Mouse (Mus musculus) right cerebral cortex, postnatal 14 days (tissue): ENCODE results near the gene Prm2.

Experiments
- DNase-seq: peaks from one replicate; pipeline ENCODE4 v3.0.0; 2022

The Prm2 gene

DNA sequence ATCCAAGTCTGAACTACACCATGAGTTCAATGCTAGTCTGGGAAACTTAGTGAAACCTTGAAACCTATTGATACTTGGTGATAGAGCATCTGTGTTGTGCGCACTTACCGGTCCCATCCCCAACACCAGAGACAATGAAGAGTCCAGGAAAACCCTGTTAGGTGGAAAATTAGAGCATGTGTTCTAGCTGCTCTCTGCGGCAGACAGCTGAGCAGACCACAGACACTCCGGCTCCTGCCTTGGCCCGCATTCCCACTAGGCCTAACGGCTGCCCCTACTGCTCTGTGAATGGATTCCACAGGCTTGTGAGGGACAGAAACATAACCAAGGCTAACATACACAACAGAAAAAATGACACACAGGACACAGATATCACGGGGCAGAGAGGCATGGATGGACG lies 22.4 kb downstream of the Prm2 start:
- DNase-seq, result no peak

DNA sequence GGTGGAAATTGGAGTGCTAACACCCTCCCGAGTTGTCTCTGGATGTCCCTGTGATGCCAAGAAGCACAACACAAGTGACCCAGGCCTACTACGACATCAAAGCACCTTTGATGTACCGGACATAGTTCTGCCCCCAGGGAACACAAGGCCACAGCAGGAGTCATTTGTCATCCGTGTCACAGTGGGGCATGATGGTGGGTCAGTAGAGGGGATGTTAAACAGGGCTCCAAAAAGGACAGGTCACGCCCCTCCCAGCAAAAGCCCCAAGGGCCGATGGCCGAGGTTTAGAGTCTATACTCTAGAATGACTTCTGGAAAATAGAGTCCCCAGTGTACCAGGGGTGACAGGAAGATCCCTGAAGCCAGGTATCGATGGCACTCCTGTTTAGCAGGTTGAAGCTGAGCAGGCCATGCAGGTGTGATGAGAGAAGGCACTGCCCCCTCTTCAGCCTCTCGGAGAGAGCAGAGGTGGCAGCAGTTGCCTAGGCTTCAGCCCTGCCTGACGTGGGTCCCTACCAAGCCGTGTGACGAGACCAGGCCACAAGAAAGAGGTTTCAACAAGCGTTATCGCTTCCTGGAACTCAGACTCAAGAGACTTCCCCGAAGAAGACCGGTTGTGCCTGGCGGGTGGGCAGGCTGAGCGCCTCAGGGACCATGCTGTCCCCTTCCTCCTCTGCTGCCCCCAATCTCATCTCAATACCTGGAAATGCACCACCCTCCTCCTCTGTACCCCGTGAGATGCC lies 24.0 kb downstream of the Prm2 start:
- no peak for DNase-seq

DNA sequence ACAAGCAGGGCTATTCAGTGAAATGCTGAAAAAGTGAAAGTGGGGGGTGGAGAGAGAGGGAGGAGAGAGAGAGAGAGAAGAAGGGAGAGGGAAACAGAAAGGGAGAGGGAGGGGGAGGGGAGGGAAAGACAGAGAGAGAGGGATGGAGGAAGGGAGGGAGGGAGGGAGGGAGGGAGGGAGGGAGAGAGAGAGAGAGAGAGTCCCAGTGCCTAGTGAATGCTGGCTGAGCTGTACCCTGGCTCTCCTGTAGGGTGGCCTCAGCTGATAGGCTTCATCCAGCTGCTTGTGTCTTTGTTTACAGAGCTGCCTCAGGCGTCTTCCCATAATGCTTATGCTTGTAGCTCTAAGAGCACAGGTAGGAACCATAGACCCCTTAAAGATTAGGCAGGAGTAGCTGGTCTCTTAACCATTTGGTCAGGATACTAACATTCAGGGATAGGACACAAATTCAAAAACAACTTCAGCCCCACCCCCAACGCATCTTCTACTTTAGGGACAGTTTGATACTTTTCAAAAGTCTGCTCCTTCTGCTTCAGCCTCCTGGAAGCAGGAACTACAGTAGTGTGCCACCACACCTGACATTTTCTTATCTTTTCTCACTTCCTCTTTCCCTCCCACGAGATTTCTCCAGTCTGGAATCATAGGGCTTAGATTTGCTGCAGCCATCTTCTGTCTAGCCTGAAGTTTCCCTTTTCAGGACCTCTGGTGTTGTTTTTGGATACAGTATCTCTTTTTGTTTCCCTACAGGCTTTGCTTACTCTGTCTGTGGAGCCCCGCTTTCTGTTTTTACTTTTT lies 25.2 kb downstream of the Prm2 start:
- no peak for DNase-seq

DNA sequence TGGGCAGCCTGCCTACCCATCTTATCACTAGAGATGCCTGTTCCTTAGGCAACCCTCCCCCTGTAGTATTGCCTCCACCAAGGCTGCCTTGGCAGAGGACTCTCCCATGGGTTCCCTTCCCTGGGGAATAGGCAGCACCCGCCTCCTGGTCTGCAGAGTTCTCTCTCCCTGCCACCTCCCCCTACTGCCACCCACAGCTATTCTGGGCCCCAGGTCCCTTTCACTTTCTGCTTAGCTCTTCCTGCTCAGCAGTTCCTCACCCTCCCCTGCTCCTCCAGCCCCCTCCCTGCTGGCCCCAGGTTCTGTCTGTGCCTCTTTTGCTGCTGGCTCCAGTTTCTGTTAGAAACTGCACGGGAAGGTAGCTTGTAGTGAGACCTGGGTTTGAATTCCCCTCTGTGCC lies 26.3 kb downstream of the Prm2 start:
- no peak for DNase-seq

DNA sequence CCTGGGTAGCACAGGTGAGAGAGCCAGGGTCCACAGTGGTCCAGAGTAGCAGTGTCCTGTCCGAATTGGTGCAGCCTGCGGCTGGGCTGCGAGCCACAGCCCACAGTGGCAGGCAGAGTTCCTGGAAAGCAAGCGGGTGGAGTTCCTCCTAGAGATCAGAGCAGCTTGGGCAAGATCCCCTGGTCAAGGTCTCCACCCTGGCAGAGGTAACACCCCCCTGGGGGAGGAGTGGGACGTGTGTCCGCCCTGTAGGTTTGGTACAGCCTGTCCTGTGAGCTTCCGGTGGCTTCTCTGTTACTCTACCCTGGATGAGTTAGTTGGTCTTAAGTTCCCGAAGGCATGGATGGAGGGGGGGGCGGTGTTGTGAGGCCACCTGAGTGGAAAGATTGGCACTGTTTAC lies 27.1 kb downstream of the Prm2 start:
- DNase-seq, result no peak

DNA sequence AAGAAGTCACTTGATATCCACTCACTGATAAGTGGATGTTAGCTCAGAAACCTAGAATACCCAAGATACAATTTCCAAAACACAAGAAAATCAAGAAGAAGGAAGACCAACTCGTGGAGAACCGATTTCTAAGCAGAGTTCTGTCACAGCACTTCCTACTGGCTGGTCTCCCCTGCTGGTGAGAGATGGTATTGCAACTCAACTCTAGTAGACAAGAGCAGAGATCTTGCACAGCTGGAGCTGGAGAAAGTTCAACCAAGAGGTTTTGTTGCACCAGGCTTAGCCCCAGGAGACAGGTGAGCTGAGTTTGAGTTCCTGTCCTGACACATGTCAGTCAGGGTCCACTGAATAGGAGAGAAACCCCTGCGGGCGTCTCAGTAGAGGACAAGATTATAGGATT lies 28.8 kb downstream of the Prm2 start:
- peak; percentile 59 for DNase-seq

DNA sequence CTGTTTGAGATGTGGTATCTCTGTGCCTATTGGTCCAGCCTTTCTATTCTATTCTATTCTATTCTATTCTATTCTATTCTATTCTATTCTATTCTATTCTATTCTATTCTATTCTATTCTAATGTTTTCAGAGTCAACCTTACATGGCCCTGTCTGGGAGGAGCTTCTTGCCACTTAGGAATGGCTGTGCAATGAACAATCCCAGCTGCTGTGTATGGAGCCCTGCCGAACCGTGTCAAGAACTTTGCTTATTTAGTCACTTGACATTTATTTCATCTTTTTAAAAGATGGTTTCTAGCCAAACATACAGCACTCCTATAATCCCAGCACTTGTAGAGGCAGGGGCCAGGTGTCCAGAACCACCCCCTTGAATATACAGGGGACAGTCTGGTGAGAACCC lies 31.6 kb downstream of the Prm2 start:
- no peak for DNase-seq

DNA sequence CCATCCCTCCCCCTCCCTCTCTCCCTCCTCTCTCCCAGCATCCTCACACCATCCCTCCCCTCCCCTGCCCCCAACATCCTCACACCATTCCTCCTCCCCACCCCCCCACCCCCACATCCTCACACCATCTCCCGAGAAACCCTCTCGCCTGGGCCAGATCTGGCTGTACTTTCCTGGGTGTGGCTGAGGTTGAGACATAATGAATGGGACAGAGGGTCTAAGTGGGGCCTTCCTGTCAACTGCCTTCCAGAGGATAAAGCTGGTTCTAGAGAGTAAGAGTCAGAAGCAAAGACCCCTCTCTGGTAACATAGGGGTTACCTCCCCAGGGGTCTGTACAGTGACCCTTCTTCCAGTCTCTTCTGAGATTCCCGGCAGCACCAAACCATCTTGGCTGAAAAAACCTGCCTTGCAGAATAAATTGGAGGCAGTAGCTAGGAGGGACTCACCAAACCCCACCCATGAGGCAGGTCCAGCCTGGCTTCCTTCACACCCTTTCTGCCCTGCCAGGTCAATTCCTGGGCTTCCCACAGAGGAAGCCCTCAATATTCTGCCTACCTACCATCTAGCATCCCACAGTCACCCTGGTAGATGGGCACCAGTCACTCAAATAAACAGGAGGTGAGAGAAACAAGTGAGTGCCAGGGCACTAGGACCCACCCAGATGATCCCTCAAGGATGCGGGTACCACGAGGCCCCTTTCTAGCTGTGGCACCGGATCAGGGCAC lies 32.2 kb downstream of the Prm2 start:
- DNase-seq, result no peak

DNA sequence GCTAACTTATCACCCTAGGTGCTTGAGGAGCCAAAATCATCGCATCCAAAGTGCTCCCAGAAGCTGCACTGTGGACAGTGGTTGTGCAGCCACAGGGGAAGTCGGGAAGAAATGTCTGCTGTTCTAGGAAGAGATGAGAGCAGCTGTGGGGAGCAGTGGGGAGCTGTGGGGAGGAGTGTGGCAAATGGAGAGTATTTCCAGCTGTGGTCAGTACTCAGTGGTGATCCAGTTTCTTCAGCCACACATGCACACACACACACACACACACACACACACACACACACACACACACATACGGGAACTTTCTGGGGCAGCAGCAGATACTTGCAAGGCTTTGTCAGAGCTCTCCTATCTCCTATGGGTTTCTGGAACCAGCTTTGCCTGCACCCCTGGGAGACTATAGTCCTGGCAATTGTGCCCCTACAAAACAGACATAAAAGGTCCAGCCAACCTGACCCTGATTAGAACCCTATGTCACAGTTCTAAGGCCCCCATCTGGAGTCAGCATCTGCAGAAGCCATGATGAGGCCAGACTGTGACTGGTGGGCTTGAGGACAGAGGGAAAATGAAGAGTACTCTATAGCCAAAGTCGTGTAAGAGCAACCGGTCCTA lies 33.3 kb downstream of the Prm2 start:
- DNase-seq, result no peak

DNA sequence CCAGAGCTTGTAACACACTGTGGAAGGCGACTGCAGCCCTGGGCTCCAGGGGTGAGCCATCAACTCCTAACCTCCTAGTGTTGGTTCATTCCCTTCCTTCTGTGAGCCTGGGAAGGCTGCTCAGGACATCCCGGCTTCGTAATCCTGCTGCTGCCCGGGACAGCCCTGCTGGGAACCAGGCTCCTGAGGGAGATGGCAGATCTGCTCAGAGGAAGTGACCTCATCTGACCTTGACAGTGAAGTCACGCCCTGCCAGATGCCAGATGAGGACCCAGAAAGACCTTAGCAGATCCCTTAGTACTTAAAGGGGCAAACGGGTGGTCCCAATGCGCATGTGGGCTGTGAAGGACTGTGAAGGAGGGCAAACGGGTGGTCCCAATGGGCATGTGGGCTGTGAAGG lies 34.8 kb downstream of the Prm2 start:
- no peak for DNase-seq

DNA sequence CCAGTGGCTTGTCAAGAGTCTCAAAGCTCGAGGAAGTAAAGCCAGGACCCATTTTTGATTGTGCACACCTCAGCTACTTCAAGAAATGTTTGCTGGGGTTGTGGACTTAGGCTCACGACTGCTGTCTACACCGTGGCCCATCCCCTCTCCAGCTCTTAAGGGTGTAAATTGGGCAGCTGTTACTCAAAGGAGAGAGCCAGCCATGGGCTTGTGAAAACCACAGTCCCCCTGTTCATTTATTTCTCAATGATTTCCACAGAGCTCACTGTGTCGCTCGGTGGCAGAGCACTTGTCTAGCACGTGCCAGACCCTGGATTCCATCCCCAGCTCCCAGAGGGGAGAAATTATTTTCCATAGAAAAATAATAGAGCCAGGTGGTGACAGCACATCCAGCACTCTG lies 39.8 kb downstream of the Prm2 start:
- no peak for DNase-seq

DNA sequence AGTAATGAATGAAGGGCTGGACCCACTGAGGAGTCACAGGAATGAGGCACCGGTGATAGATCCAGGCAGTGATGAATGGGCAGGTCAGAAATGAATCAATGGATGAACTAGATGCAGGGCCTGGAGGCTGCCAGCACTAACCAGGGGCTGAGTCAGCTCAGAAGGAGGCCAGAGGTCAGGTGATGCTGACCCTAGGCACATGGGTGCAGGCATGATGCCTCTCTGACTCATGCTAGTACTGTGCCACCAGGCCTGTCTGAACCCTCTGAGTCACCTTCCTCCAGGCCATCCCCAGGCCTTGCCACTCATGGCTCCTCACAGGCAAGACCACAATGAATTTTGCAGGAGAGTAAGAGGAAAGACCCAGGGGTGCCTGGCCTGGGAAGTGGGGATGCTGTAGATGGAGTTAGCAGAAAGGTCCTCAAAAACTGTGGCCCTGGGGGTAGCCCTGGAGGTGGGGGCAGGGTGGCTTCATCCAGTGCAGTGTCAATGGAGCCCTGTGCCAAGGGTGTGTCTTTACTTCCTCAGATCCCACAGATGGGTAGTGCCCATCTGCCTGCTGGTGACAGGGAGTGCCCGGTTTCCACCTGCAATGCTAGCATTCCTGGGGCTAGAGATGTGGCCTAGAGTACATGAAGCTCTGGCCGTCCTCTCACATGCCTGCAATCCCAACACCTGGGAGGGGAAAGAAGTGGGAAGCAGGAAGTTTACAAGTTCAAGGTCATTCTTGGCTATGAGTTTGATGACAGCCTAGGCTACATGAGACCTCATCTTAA lies 41.2 kb downstream of the Prm2 start:
- no peak for DNase-seq

DNA sequence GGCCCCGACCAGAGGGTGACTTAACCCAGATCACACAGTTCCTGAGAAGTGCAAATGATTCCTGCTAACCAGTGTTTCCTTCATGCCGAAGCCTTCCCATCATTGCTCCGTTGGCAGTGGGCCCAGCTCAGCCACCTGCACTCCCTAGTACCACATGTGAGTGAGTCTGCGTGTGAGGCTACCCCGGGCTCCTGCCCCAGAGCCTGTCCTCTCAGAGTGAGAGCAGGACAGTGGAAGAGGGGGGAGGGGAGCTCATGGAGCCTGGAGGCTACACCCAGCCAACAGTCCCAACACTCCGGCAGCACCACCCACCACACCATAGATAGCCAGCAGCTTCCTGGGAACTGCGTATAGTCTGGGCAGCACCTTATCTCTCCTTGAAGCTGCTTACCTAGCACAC lies 46.1 kb downstream of the Prm2 start:
- DNase-seq, result peak; percentile 61

DNA sequence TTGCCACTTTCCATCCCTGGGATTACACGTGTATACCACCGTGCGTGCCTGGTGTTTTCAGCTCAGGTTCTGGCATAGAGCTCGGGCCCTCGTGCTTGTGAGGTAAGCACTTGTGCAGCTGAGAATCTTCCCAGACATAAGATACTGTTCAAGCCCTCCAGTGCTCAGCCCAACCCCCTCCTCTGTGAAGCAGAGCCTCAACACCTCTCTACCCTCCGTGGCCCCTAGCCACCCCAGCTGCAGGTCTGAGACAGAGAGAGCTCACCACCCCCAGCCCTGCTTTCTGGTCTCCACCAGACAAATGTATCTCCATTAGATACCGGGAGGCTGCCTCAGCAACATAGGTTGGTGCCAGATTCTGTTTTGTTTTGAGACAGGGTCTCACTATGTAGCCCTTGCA lies 46.7 kb downstream of the Prm2 start:
- DNase-seq, result no peak
